Mouse (Mus musculus) liver, postnatal 0 days (tissue): ENCODE results near the gene Megf8.

Experiments used
- CTCF ChIP-seq: sonication (generic); IDR thresholded peaks from 2 replicates; pipeline ENCODE4 v1.5.1; 2016; ENCODE audit warnings: antibody characterized with exemption, low read depth
- EP300 ChIP-seq: IDR thresholded peaks from 2 replicates; pipeline ENCODE4 v1.6.1; 2016; ENCODE audit warnings: antibody characterized with exemption, low read depth, mild to moderate bottlenecking

DNA sequence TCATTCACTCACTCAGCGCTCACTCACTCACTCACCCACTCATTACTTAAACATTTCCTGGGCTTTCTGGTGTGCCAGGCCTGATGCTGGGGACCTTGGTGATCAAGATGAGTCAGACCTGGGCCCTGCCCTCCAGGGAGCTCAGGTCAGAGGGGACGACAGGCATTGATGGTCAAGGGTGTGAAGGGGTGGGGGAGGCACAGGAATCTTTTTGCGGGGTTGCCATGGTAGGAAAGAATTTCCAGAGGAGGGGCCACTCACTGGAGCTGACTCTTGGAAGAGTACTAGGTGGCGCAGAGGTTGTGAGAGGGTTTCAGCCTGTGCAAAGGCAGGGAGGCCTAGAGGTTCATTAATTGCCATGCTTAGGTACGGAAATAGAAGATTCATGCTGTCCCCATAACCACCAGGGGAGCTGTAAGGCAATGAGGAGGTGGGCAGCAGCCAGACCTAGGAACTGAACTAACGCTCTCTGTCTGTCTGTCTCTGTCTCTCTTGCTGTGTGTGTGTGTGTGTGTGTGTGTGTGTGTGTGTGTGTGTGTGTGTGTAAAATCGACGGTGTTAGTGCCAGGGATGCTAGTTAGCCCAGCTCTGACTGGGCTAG lies 60.2 kb downstream of the Megf8 start:
- TF ChIP-seq CTCF (peak; percentile 37), EP300 (no peak)
